14 mouse cellular contexts compared by ENCODE assay signal in the genomic region with DNA sequence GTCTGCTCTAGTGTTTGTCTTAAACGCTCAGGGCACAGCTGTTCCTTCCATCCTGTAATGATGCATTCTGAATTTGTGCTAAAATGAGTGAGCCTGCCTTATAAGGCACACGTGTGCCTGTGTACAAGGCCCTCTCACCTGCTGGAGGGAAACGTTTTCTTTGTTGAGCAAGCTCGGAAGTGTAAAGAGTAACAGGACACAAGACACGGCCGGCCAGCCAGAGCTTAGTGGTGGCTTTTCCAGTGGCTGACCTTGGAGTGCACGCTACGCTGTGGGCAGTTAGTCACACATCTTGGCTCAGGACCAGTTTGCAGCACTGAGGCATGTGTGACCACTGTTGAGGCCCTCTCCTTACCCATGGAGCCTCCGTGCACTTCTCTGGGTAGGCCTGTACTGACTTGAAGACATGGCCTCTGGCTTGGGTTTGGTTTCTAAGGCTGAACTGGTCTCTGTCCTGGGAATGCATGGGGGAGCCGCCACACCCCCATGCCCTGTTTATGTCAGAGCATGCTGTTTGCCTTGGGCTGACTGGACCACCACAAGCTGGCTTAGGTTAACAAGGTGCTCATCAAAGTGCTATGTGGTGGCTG. TPM values are rescaled to one million over a fixed set of nuclear protein-coding genes. Genes with fewer than 3 reads are reported as not detected.
DNase-seq lines count a peak whose midpoint lies in the region; ATAC-seq and TF ChIP-seq lines count a peak whose summit lies in the region.
"Had no signal": no experiment of that assay in that cellular context is flagged by ENCODE, and none has a peak within 500 bp of the region (broad histone marks: within the 10 kb centered on the region; RNA-seq: fewer than 3 reads in every experiment).

No protein-coding gene starts in this region.

- H3K36me3 ChIP-seq in neural tube, embryonic 15.5 days, result peaks cover 2% of the 10 kb centered on the region; the same call in 1 of the 2 replicates
- peaks cover 43% of the 10 kb centered on the region for H3K36me3 ChIP-seq in limb, embryonic 10.5 days

- H3K27ac ChIP-seq in neural tube, embryonic 15.5 days (replicated peaks), result peak overlapping the region; percentile 15; the same call in 1 of the 2 replicates
- no peak overlapping the region for H3K27ac ChIP-seq in limb, embryonic 10.5 days
- H3K27ac ChIP-seq: hindbrain, embryonic 12.5 days; limb, embryonic 12.5 days; midbrain, embryonic 10.5 days had no signal

- H3K27me3 ChIP-seq in neural tube, embryonic 15.5 days (replicated peaks), result no peaks in the 10 kb centered on the region
- no peaks in the 10 kb centered on the region for H3K27me3 ChIP-seq in limb, embryonic 10.5 days (ENCODE audit: low read depth, poor library complexity, severe bottlenecking)
- H3K27me3 ChIP-seq: hindbrain, embryonic 12.5 days; limb, embryonic 12.5 days had no signal

- H3K9ac ChIP-seq in neural tube, embryonic 15.5 days (replicated peaks), result no peak overlapping the region
- H3K9ac ChIP-seq: hindbrain, embryonic 12.5 days; limb, embryonic 12.5 days had no signal

- 63% methylated on average over 10 of the region's 10 CpGs for WGBS in lung, adult 2 months
- 87% methylated on average over 10 of the region's 10 CpGs for WGBS in neural tube, embryonic 15.5 days
- 93% methylated on average over 10 of the region's 10 CpGs for WGBS in limb, embryonic 10.5 days

- H3K4me1 ChIP-seq in lung, adult 2 months (ENCODE audit: control insufficient read depth, insufficient read depth, low read length), result no peaks in the 10 kb centered on the region
- H3K4me1 ChIP-seq in neural tube, embryonic 15.5 days, result peaks cover 13% of the 10 kb centered on the region
- H3K4me1 ChIP-seq in limb, embryonic 10.5 days, result 0 out of 2 replicates have a peak, but pooled peaks cover 7% of the 10 kb centered on the region
- H3K4me1 ChIP-seq: hindbrain, embryonic 12.5 days; limb, embryonic 12.5 days had no signal

- no peak for TF ChIP-seq CTCF in lung, adult 2 months (IDR thresholded peaks at IDR 0.05; ENCODE audit: insufficient read depth, low read length)

- peak; percentile 47 to 74 for DNase-seq in lung, adult 18-20 months
- DNase-seq in lung, adult 2 months, result no peak
- peak; percentile 81 for DNase-seq in adrenal gland, postnatal 10 days
- peak; percentile 51 for DNase-seq in kidney, adult 18-20 months
- no peak for DNase-seq in limb, embryonic 10.5 days (ENCODE audit: low spot score)
- no peak for DNase-seq in testis, postnatal 10 days (ENCODE audit: low spot score)
- no peak for DNase-seq in layer of hippocampus, postnatal 36 days
- DNase-seq: cerebellum, adult 2 months; thymus, postnatal 4 days had no signal

- no peak for ATAC-seq in neural tube, embryonic 15.5 days (ENCODE audit: low FRiP score)

- H3K4me3 ChIP-seq in lung, adult 2 months (replicated peaks; ENCODE audit: extremely low read depth, low read depth, low read length), result no peak overlapping the region
- no peak overlapping the region for H3K4me3 ChIP-seq in neural tube, embryonic 15.5 days (replicated peaks)
- no peak overlapping the region for H3K4me3 ChIP-seq in limb, embryonic 10.5 days
- H3K4me3 ChIP-seq: erythroblast, embryonic 14.5 days; hindbrain, embryonic 12.5 days; limb, embryonic 12.5 days; midbrain, embryonic 10.5 days had no signal

- H3K9me3 ChIP-seq in neural tube, embryonic 15.5 days (replicated peaks), result no peaks in the 10 kb centered on the region
- no peaks in the 10 kb centered on the region for H3K9me3 ChIP-seq in limb, embryonic 10.5 days (replicated peaks)
- H3K9me3 ChIP-seq: hindbrain, embryonic 12.5 days; limb, embryonic 12.5 days; midbrain, embryonic 10.5 days had no signal

- TF ChIP-seq POLR2A in lung, adult 2 months (IDR thresholded peaks at IDR 0.05; ENCODE audit: borderline replicate concordance, extremely low read depth, low read depth, low read length), result no peak

- no peak overlapping the region for H3K4me2 ChIP-seq in neural tube, embryonic 15.5 days
- H3K4me2 ChIP-seq: hindbrain, embryonic 12.5 days; limb, embryonic 12.5 days had no signal

RNA-seq across cellular contexts. Expression of gene Mok, which starts 42.8 kb away (rescaled TPM):
- polyA plus RNA-seq in lung, adult 2 months (2012; rRNA removed), result 4.2 and 4.7 TPM in 2 replicates
- 1 to 10 TPM; 1.4 to 1.6 TPM for total RNA-seq in adrenal gland, postnatal 10 days (2021)
- polyA plus RNA-seq in neural tube, embryonic 15.5 days (2015; fragmentation: Nextera tagmentation; extraction: Ambion mirVana), result 10.8 and 12.3 TPM in 2 replicates
- 6.0 and 6.5 TPM in 2 replicates for polyA plus RNA-seq in limb, embryonic 10.5 days (2016; fragmentation: Nextera tagmentation; extraction: Ambion mirVana)
- 10 to 100 TPM; 11.8 TPM for total RNA-seq in layer of hippocampus, postnatal 36 days (2021)
- polyA plus RNA-seq: erythroblast, embryonic 14.5 days had no signal

RNA-seq across cellular contexts. Expression of gene Zfp839, which starts 52.1 kb away (rescaled TPM):
- 5.2 and 5.7 TPM in 2 replicates for polyA plus RNA-seq in lung, adult 2 months (2012; rRNA removed)
- total RNA-seq in adrenal gland, postnatal 10 days (2021), result 10 to 100 TPM; 11.4 to 15.4 TPM
- polyA plus RNA-seq in neural tube, embryonic 15.5 days (2015; fragmentation: Nextera tagmentation; extraction: Ambion mirVana), result 5.0 and 5.1 TPM in 2 replicates
- polyA plus RNA-seq in limb, embryonic 10.5 days (2016; fragmentation: Nextera tagmentation; extraction: Ambion mirVana), result 3.9 and 6.2 TPM in 2 replicates
- total RNA-seq in layer of hippocampus, postnatal 36 days (2021), result 10 to 100 TPM; 11.6 to 12.4 TPM

Comparison
In these comparisons a context has a peak if more than half of its experiments do, and no peak if none do; other contexts are left out.
1. DNase-seq: peak in lung, adult 18-20 months (2 of 2), adrenal gland, postnatal 10 days (single experiment) and kidney, adult 18-20 months (single experiment); none in lung, adult 2 months (single experiment), limb, embryonic 10.5 days (single experiment), testis, postnatal 10 days (single experiment) and layer of hippocampus, postnatal 36 days (0 of 2).